Mouse (Mus musculus): ENCODE data around the gene Grasp. TPM values are rescaled to one million over a fixed set of nuclear protein-coding genes. Genes with fewer than 3 reads are reported as not detected.

Gene Grasp
- polyA plus RNA-seq, 1 experiment = 7.1 TPM

DNA sequence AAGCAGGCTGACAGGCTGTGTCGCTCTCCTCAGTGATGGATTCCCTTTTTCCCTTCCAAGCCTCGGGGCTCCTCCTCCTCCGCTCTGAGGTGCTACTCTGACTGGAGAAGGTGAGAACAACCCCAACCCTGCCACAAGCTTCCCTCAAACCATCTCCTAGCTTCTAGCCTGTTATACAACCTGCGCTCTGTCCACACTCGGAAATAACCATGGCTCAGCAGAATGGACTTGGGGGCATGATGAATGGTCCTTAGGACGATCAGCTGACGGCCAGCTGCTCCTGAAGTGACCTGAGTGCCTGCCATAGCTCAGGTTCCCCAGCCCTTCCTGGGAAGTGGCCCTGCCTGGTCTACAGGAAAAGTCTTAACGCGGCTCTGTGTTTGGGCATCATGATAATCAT lies 17.9 kb downstream of the Grasp start:
- no peaks in the 10 kb centered on the region for H3K79me3 ChIP-seq (ENCODE audit: low read depth)
- H3ac ChIP-seq (ENCODE audit: control insufficient read depth, insufficient read length, low read depth) = no peak overlapping the region
- H3K4me3 ChIP-seq (ENCODE audit: insufficient read depth, poor library complexity, severe bottlenecking) = no peak overlapping the region
- H3K79me2 ChIP-seq (ENCODE audit: control insufficient read depth, insufficient read depth) = no peaks in the 10 kb centered on the region
- H3K36me3 ChIP-seq (ENCODE audit: control insufficient read depth, insufficient read depth) = no peaks in the 10 kb centered on the region
- no peak for TF ChIP-seq USF1 (IDR thresholded peaks at IDR 0.05; ENCODE audit: low read depth)
- no peak for TF ChIP-seq MYOG (IDR thresholded peaks at IDR 0.05; ENCODE audit: control insufficient read depth, extremely low read depth, insufficient read length)
- TF ChIP-seq CEBPB (IDR thresholded peaks at IDR 0.05; ENCODE audit: low read depth) = no peak
- no peak for TF ChIP-seq FOSL1 (IDR thresholded peaks at IDR 0.05; ENCODE audit: insufficient read depth, low read length, poor library complexity, severe bottlenecking)
- TF ChIP-seq MAX (IDR thresholded peaks at IDR 0.05) = no peak
- no peak for TF ChIP-seq CTCF (IDR thresholded peaks at IDR 0.05; ENCODE audit: control insufficient read depth, insufficient read depth, insufficient read length)
- TF ChIP-seq MYOD1 (IDR thresholded peaks at IDR 0.05; ENCODE audit: control insufficient read depth, insufficient read length, low read depth) = no peak
- H3K27me3 ChIP-seq (ENCODE audit: control insufficient read depth, insufficient read depth, insufficient read length) = no peaks in the 10 kb centered on the region

DNA sequence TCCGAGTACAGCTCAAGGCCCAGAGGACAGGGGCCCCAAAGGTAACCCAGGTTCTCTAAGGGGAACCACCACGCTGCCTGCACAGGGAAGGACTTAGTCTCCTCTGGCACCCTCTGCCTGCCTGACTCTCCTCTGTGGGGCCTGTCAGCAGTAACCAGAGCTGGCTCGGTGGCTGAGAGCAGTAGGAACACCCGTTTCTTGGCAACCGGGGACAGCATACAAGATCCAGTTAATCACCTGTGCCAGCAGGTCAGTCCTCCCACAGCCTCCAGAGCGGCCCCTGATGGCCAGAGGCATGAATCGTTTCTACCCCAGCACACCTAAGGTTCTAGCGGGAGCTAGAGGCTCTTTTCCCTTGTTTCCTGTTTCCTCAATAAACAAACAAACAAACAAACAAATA lies 18.7 kb downstream of the Grasp start:
- Histone ChIP-seq H3K79me2 (ENCODE audit: control insufficient read depth, insufficient read depth) (no peaks in the 10 kb centered on the region), H3ac (ENCODE audit: control insufficient read depth, insufficient read length, low read depth) (no peak overlapping the region), H3K36me3 (ENCODE audit: control insufficient read depth, insufficient read depth) (no peaks in the 10 kb centered on the region), H3K4me3 (ENCODE audit: insufficient read depth, poor library complexity, severe bottlenecking) (no peak overlapping the region), H3K27me3 (ENCODE audit: control insufficient read depth, insufficient read depth, insufficient read length) (no peaks in the 10 kb centered on the region), H3K79me3 (ENCODE audit: low read depth) (no peaks in the 10 kb centered on the region)
- TF ChIP-seq CEBPB (IDR thresholded peaks at IDR 0.05; ENCODE audit: low read depth) (no peak), CTCF (IDR thresholded peaks at IDR 0.05; ENCODE audit: control insufficient read depth, insufficient read depth, insufficient read length) (no peak), MYOD1 (IDR thresholded peaks at IDR 0.05; ENCODE audit: control insufficient read depth, insufficient read length, low read depth) (no peak), USF1 (IDR thresholded peaks at IDR 0.05; ENCODE audit: low read depth) (no peak), MAX (IDR thresholded peaks at IDR 0.05) (no peak), MYOG (IDR thresholded peaks at IDR 0.05; ENCODE audit: control insufficient read depth, extremely low read depth, insufficient read length) (no peak), FOSL1 (IDR thresholded peaks at IDR 0.05; ENCODE audit: insufficient read depth, low read length, poor library complexity, severe bottlenecking) (no peak)

DNA sequence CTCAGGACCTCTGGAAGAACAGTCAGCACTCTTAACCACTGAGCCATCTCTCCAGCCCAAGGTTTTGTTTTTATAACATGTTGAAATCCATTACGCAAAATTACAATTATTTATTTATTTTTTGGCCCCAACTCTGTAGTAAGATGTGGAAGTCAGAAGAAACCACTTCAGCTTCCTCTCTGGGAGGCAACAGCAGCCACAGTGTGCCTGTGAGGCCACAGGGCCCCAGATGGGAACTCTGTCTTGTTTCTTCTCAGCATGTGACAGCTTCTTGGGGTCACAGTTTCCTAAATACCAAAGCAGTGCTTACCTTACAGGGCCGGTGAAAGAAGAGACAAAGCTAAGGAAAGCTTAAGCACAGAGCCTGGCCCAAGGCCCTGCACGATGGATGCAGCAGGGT lies 20.0 kb downstream of the Grasp start:
- Histone ChIP-seq H3K36me3 (ENCODE audit: control insufficient read depth, insufficient read depth) (no peaks in the 10 kb centered on the region), H3ac (ENCODE audit: control insufficient read depth, insufficient read length, low read depth) (no peak overlapping the region), H3K27me3 (ENCODE audit: control insufficient read depth, insufficient read depth, insufficient read length) (no peaks in the 10 kb centered on the region), H3K79me2 (ENCODE audit: control insufficient read depth, insufficient read depth) (no peaks in the 10 kb centered on the region), H3K79me3 (ENCODE audit: low read depth) (no peaks in the 10 kb centered on the region), H3K4me3 (ENCODE audit: insufficient read depth, poor library complexity, severe bottlenecking) (no peak overlapping the region)
- no peak for TF ChIP-seq FOSL1 (IDR thresholded peaks at IDR 0.05; ENCODE audit: insufficient read depth, low read length, poor library complexity, severe bottlenecking)
- no peak for TF ChIP-seq MYOD1 (IDR thresholded peaks at IDR 0.05; ENCODE audit: control insufficient read depth, insufficient read length, low read depth)
- TF ChIP-seq CTCF (IDR thresholded peaks at IDR 0.05; ENCODE audit: control insufficient read depth, insufficient read depth, insufficient read length) = no peak
- no peak for TF ChIP-seq USF1 (IDR thresholded peaks at IDR 0.05; ENCODE audit: low read depth)
- TF ChIP-seq MAX (IDR thresholded peaks at IDR 0.05) = no peak
- no peak for TF ChIP-seq MYOG (IDR thresholded peaks at IDR 0.05; ENCODE audit: control insufficient read depth, extremely low read depth, insufficient read length)
- no peak for TF ChIP-seq CEBPB (IDR thresholded peaks at IDR 0.05; ENCODE audit: low read depth)

DNA sequence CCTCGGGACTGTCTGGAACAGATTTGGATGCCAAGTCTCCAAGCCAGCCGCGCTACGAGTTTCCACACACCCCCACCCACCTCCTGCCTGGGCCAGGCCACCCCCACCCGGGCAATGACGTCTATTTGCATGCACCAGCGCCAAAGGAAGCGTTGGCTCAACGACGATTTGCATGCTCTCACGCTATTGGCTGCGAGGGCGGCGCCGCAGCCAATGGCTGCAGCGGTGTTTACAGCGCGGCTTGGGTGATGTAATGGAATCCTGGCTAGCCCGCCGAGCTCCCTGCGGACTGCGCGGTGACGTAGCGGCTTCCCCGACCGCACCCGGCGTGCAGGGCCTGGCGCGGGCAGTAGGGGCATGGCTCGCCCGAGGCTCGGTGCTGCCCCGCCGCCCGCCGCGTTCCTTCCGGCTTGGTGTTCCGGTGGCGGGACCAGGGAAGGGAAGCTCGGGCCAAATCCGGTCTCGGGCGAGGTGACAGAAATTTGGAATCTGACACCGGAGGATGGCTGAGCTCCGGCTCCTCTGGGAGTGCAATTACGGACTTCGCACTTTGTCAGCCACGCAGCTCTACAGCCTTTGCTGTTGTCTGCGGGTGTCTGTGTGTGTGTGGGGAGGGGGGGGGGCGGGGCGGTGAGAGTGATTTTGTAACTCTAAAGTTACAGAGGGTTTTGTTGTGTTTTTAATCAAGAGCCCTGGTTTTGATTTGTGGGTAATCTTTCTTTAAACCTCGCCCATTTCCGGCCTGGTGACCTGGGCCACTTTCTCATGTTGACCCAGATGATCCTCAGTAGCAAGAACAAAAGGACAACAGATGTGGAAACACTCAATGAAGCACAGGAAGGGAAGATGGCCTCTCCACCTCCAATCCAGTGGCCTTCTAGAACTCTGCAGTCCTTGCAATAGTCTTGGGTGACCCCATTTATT lies 22.5 kb downstream of the Grasp start:
- H3K79me3 ChIP-seq (ENCODE audit: low read depth) = no peaks in the 10 kb centered on the region
- TF ChIP-seq MYOG (IDR thresholded peaks at IDR 0.05; ENCODE audit: control insufficient read depth, extremely low read depth, insufficient read length) (no peak), MAX (IDR thresholded peaks at IDR 0.05) (peak; percentile 79), MYOD1 (IDR thresholded peaks at IDR 0.05; ENCODE audit: control insufficient read depth, insufficient read length, low read depth) (no peak), FOSL1 (IDR thresholded peaks at IDR 0.05; ENCODE audit: insufficient read depth, low read length, poor library complexity, severe bottlenecking) (no peak), CTCF (IDR thresholded peaks at IDR 0.05; ENCODE audit: control insufficient read depth, insufficient read depth, insufficient read length) (no peak), CEBPB (IDR thresholded peaks at IDR 0.05; ENCODE audit: low read depth) (peak; percentile 2)
- H3ac ChIP-seq (ENCODE audit: control insufficient read depth, insufficient read length, low read depth) = peak overlapping the region; percentile 71
- no peaks in the 10 kb centered on the region for H3K79me2 ChIP-seq (ENCODE audit: control insufficient read depth, insufficient read depth)
- no peaks in the 10 kb centered on the region for H3K36me3 ChIP-seq (ENCODE audit: control insufficient read depth, insufficient read depth)
- no peaks in the 10 kb centered on the region for H3K27me3 ChIP-seq (ENCODE audit: control insufficient read depth, insufficient read depth, insufficient read length)
- peak overlapping the region; percentile 33 for H3K4me3 ChIP-seq (ENCODE audit: insufficient read depth, poor library complexity, severe bottlenecking)

DNA sequence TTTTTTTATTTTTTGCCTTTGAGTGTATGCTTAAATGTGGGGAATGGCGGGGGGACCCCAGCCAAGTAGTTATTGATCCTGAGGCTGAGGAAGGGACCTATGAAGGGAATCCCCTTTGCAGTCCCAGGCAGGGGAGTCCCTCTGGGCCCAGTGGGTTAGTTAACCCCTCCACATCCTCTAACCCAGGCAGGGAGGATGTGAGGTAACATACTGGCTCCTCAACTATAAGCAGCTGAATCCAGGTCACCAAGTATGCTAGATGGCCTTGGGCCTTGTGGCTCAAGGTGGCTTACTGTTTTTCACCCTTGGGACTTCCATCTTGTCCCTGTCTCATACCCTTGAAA lies 23.1 kb downstream of the Grasp start:
- Histone ChIP-seq H3K27me3 (ENCODE audit: control insufficient read depth, insufficient read depth, insufficient read length) (no peaks in the 10 kb centered on the region), H3ac (ENCODE audit: control insufficient read depth, insufficient read length, low read depth) (no peak overlapping the region), H3K4me3 (ENCODE audit: insufficient read depth, poor library complexity, severe bottlenecking) (no peak overlapping the region), H3K36me3 (ENCODE audit: control insufficient read depth, insufficient read depth) (no peaks in the 10 kb centered on the region), H3K79me2 (ENCODE audit: control insufficient read depth, insufficient read depth) (no peaks in the 10 kb centered on the region), H3K79me3 (ENCODE audit: low read depth) (no peaks in the 10 kb centered on the region)
- TF ChIP-seq FOSL1 (IDR thresholded peaks at IDR 0.05; ENCODE audit: insufficient read depth, low read length, poor library complexity, severe bottlenecking) (no peak), MAX (IDR thresholded peaks at IDR 0.05) (no peak), CTCF (IDR thresholded peaks at IDR 0.05; ENCODE audit: control insufficient read depth, insufficient read depth, insufficient read length) (no peak), CEBPB (IDR thresholded peaks at IDR 0.05; ENCODE audit: low read depth) (no peak), USF1 (IDR thresholded peaks at IDR 0.05; ENCODE audit: low read depth) (no peak), MYOG (IDR thresholded peaks at IDR 0.05; ENCODE audit: control insufficient read depth, extremely low read depth, insufficient read length) (no peak)
